Mouse (Mus musculus): Measurements from ENCODE around the gene Icam1. TPM values are rescaled to one million over a fixed set of nuclear protein-coding genes. Genes with fewer than 3 reads are reported as not detected.
A peak's percentile ranks its signal among the peaks of the same experiment; 100 is the strongest.

The Icam1 gene
- polyA plus RNA-seq, 1 experiment from 2014 or later = 1.4 TPM

GRCm38 (mm10) chr9:21026849-21027248, 11.1 kb downstream of the Icam1 start:
- H3K27ac ChIP-seq (ENCODE audit: low read depth, low read length) = no peak overlapping the region
- peaks cover 22% of the 10 kb centered on the region for H3K27me3 ChIP-seq (ENCODE audit: control insufficient read depth, insufficient read depth, low read length)
- no peak overlapping the region for H3K4me3 ChIP-seq (ENCODE audit: low read depth, low read length)
- H3K4me2 ChIP-seq (ENCODE audit: low read depth, low read length) = no peak overlapping the region
- peaks cover 10% of the 10 kb centered on the region; the same call in 1 of the 2 replicates for H3K4me1 ChIP-seq (ENCODE audit: control insufficient read depth, insufficient read depth, low read length)
- WGBS = 83% methylated on average over 12 of the region's 12 CpGs
- H3K9ac ChIP-seq (replicated peaks; ENCODE audit: low read depth, low read length) = no peak overlapping the region
- no peaks in the 10 kb centered on the region for H3K9me3 ChIP-seq (ENCODE audit: control insufficient read depth, low read length)
- no peak for ATAC-seq (ENCODE audit: low read depth)
- H3K36me3 ChIP-seq (ENCODE audit: control insufficient read depth, insufficient read depth, low read length) = no peaks in the 10 kb centered on the region

- Histone ChIP-seq H3K4me3 (ENCODE audit: low read depth, low read length) (no peak overlapping the region), H3K27ac (ENCODE audit: low read depth, low read length) (no peak overlapping the region), H3K9me3 (ENCODE audit: control insufficient read depth, low read length) (no peaks in the 10 kb centered on the region), H3K9ac (replicated peaks; ENCODE audit: low read depth, low read length) (no peak overlapping the region), H3K36me3 (ENCODE audit: control insufficient read depth, insufficient read depth, low read length) (no peaks in the 10 kb centered on the region), H3K4me1 (ENCODE audit: control insufficient read depth, insufficient read depth, low read length) (peaks cover 16% of the 10 kb centered on the region), H3K4me2 (ENCODE audit: low read depth, low read length) (no peak overlapping the region), H3K27me3 (ENCODE audit: control insufficient read depth, insufficient read depth, low read length) (peaks cover 31% of the 10 kb centered on the region)
- ATAC-seq (ENCODE audit: low read depth) = no peak
- WGBS = 35% methylated on average over 8 of the region's 8 CpGs
Observed at GRCm38 (mm10) chr9:21027774-21028290, 12.0 kb downstream of the Icam1 start.

- no peak overlapping the region for H3K9ac ChIP-seq (replicated peaks; ENCODE audit: low read depth, low read length)
- H3K4me1 ChIP-seq (ENCODE audit: control insufficient read depth, insufficient read depth, low read length) = peaks cover 23% of the 10 kb centered on the region
- 59% methylated on average over 6 of the region's 6 CpGs for WGBS
- H3K9me3 ChIP-seq (ENCODE audit: control insufficient read depth, low read length) = no peaks in the 10 kb centered on the region
- no peak overlapping the region for H3K4me2 ChIP-seq (ENCODE audit: low read depth, low read length)
- peaks cover 39% of the 10 kb centered on the region for H3K27me3 ChIP-seq (ENCODE audit: control insufficient read depth, insufficient read depth, low read length)
- no peak overlapping the region for H3K4me3 ChIP-seq (ENCODE audit: low read depth, low read length)
- no peaks in the 10 kb centered on the region for H3K36me3 ChIP-seq (ENCODE audit: control insufficient read depth, insufficient read depth, low read length)
- H3K27ac ChIP-seq (ENCODE audit: low read depth, low read length) = no peak overlapping the region
- ATAC-seq (ENCODE audit: low read depth) = no peak
Observed at GRCm38 (mm10) chr9:21028560-21029110, 12.8 kb downstream of the Icam1 start.

GRCm38 (mm10) chr9:21029291-21030054, 13.7 kb downstream of the Icam1 start, which contains the start of gene Icam4:
Gene Icam4 (plus strand): TSS chr9:21029373.
- Histone ChIP-seq H3K4me1 (ENCODE audit: control insufficient read depth, insufficient read depth, low read length) (peaks cover 23% of the 10 kb centered on the region), H3K9ac (replicated peaks; ENCODE audit: low read depth, low read length) (no peak within 1 kb of the TSS), H3K4me2 (ENCODE audit: low read depth, low read length) (peak within 1 kb of the TSS; percentile 37), H3K27me3 (ENCODE audit: control insufficient read depth, insufficient read depth, low read length) (peaks cover 45% of the 10 kb centered on the region), H3K36me3 (ENCODE audit: control insufficient read depth, insufficient read depth, low read length) (no peaks in the 10 kb centered on the region), H3K27ac (ENCODE audit: low read depth, low read length) (no peak within 1 kb of the TSS), H3K4me3 (ENCODE audit: low read depth, low read length) (peak within 1 kb of the TSS; percentile 7; the same call in 1 of the 2 replicates), H3K9me3 (ENCODE audit: control insufficient read depth, low read length) (no peaks in the 10 kb centered on the region)
- no peak; the same call in 1 of the 2 replicates for ATAC-seq (ENCODE audit: low read depth)
- 2% methylated on average over 37 of the region's 37 CpGs for WGBS

GRCm38 (mm10) chr9:21030055-21030600, 14.3 kb downstream of the Icam1 start:
- WGBS = 25% methylated on average over 22 of the region's 22 CpGs
- Histone ChIP-seq H3K4me2 (ENCODE audit: low read depth, low read length) (peak overlapping the region; percentile 93), H3K4me1 (ENCODE audit: control insufficient read depth, insufficient read depth, low read length) (peaks cover 23% of the 10 kb centered on the region)

GRCm38 (mm10) chr9:21030781-21031250, 15.0 kb downstream of the Icam1 start:
- peaks cover 23% of the 10 kb centered on the region for H3K4me1 ChIP-seq (ENCODE audit: control insufficient read depth, insufficient read depth, low read length)
- H3K27ac ChIP-seq (ENCODE audit: low read depth, low read length) = no peak overlapping the region
- peak; percentile 50; the same call in 1 of the 2 replicates for ATAC-seq (ENCODE audit: low read depth)
- H3K9ac ChIP-seq (replicated peaks; ENCODE audit: low read depth, low read length) = no peak overlapping the region
- peaks cover 59% of the 10 kb centered on the region for H3K27me3 ChIP-seq (ENCODE audit: control insufficient read depth, insufficient read depth, low read length)
- WGBS = under 1% methylated on average over 13 of the region's 13 CpGs
- H3K9me3 ChIP-seq (ENCODE audit: control insufficient read depth, low read length) = no peaks in the 10 kb centered on the region
- peak overlapping the region; percentile 93 for H3K4me2 ChIP-seq (ENCODE audit: low read depth, low read length)
- H3K36me3 ChIP-seq (ENCODE audit: control insufficient read depth, insufficient read depth, low read length) = no peaks in the 10 kb centered on the region
- peak overlapping the region; percentile 43 for H3K4me3 ChIP-seq (ENCODE audit: low read depth, low read length)

More at GRCm38 (mm10) chr9:21030055-21030600, 14.3 kb downstream of the Icam1 start:
- no peak for ATAC-seq (ENCODE audit: low read depth)
- no peaks in the 10 kb centered on the region for H3K9me3 ChIP-seq (ENCODE audit: control insufficient read depth, low read length)
- H3K27me3 ChIP-seq (ENCODE audit: control insufficient read depth, insufficient read depth, low read length) = peaks cover 52% of the 10 kb centered on the region
- H3K9ac ChIP-seq (replicated peaks; ENCODE audit: low read depth, low read length) = no peak overlapping the region
- no peak overlapping the region for H3K27ac ChIP-seq (ENCODE audit: low read depth, low read length)
- H3K4me3 ChIP-seq (ENCODE audit: low read depth, low read length) = no peak overlapping the region
- H3K36me3 ChIP-seq (ENCODE audit: control insufficient read depth, insufficient read depth, low read length) = no peaks in the 10 kb centered on the region

- peaks cover 23% of the 10 kb centered on the region for H3K4me1 ChIP-seq (ENCODE audit: control insufficient read depth, insufficient read depth, low read length)
Observed at GRCm38 (mm10) chr9:21031251-21031895, 15.6 kb downstream of the Icam1 start.

GRCm38 (mm10) chr9:21031896-21032351, 16.1 kb downstream of the Icam1 start, which contains the start of gene Icam5:
Gene Icam5 (plus strand): TSS chr9:21032073.
- Histone ChIP-seq H3K4me3 (ENCODE audit: low read depth, low read length) (peak within 1 kb of the TSS; percentile 43), H3K27ac (ENCODE audit: low read depth, low read length) (no peak within 1 kb of the TSS), H3K36me3 (ENCODE audit: control insufficient read depth, insufficient read depth, low read length) (no peaks in the 10 kb centered on the region), H3K4me1 (ENCODE audit: control insufficient read depth, insufficient read depth, low read length) (peaks cover 23% of the 10 kb centered on the region), H3K27me3 (ENCODE audit: control insufficient read depth, insufficient read depth, low read length) (peaks cover 70% of the 10 kb centered on the region), H3K9ac (replicated peaks; ENCODE audit: low read depth, low read length) (peak within 1 kb of the TSS; percentile 44), H3K4me2 (ENCODE audit: low read depth, low read length) (peak within 1 kb of the TSS; percentile 93), H3K9me3 (ENCODE audit: control insufficient read depth, low read length) (no peaks in the 10 kb centered on the region)
- peak; percentile 10 for ATAC-seq (ENCODE audit: low read depth)
- WGBS = under 1% methylated on average over 34 of the region's 35 CpGs

More at GRCm38 (mm10) chr9:21031251-21031895, 15.6 kb downstream of the Icam1 start:
- peak overlapping the region; percentile 43 for H3K4me3 ChIP-seq (ENCODE audit: low read depth, low read length)
- peak overlapping the region; percentile 93 for H3K4me2 ChIP-seq (ENCODE audit: low read depth, low read length)
- H3K27ac ChIP-seq (ENCODE audit: low read depth, low read length) = no peak overlapping the region
- peaks cover 64% of the 10 kb centered on the region for H3K27me3 ChIP-seq (ENCODE audit: control insufficient read depth, insufficient read depth, low read length)
- ATAC-seq (ENCODE audit: low read depth) = peak; percentile 57
- H3K36me3 ChIP-seq (ENCODE audit: control insufficient read depth, insufficient read depth, low read length) = no peaks in the 10 kb centered on the region
- under 1% methylated on average over 36 of the region's 36 CpGs for WGBS
- no peaks in the 10 kb centered on the region for H3K9me3 ChIP-seq (ENCODE audit: control insufficient read depth, low read length)
- H3K9ac ChIP-seq (replicated peaks; ENCODE audit: low read depth, low read length) = peak overlapping the region; percentile 44
